8 mouse cellular contexts compared by ENCODE assay signal in genomic region chr8:66496998-66497577, GRCm38 (mm10). TPM values are rescaled to one million over a fixed set of nuclear protein-coding genes. Genes with fewer than 3 reads are reported as not detected.
A peak's percentile ranks its signal among the peaks of the same experiment; 100 is the strongest.
DNase-seq lines count a peak whose midpoint lies in the region; ATAC-seq and TF ChIP-seq lines count a peak whose summit lies in the region.

No protein-coding gene starts in this region.

- 34% methylated on average over 4 of the region's 4 CpGs for WGBS in intestine, postnatal 0 days
- 42% methylated on average over 4 of the region's 4 CpGs for WGBS in lung, embryonic 14.5 days

- TF ChIP-seq CTCF in intestine, postnatal 0 days (IDR thresholded peaks at IDR 0.05; ENCODE audit: low read depth): peak; percentile 81
- TF ChIP-seq CTCF in lung, embryonic 14.5 days (IDR thresholded peaks at IDR 0.05; ENCODE audit: low read depth): peak; percentile 72

- no peaks in the 10 kb centered on the region for H3K9me3 ChIP-seq in intestine, postnatal 0 days (ENCODE audit: control insufficient read depth)
- H3K9me3 ChIP-seq in lung, embryonic 14.5 days (ENCODE audit: low read depth, low read length): no peaks in the 10 kb centered on the region

- H3K4me1 ChIP-seq in intestine, postnatal 0 days (replicated peaks; ENCODE audit: control insufficient read depth, insufficient read depth, low read length): no peaks in the 10 kb centered on the region
- H3K4me1 ChIP-seq in lung, embryonic 14.5 days (ENCODE audit: insufficient read depth): no peaks in the 10 kb centered on the region

- no peaks in the 10 kb centered on the region for H3K36me3 ChIP-seq in intestine, postnatal 0 days (ENCODE audit: control insufficient read depth, insufficient read depth)
- no peaks in the 10 kb centered on the region for H3K36me3 ChIP-seq in lung, embryonic 14.5 days (ENCODE audit: insufficient read depth)

- H3K27me3 ChIP-seq in intestine, postnatal 0 days (replicated peaks; ENCODE audit: control insufficient read depth, insufficient read depth, low read length): no peaks in the 10 kb centered on the region
- no peaks in the 10 kb centered on the region for H3K27me3 ChIP-seq in lung, embryonic 14.5 days (ENCODE audit: insufficient read depth, low read length)

- DNase-seq in right cerebral cortex, adult 18-20 months: peak; percentile 51
- DNase-seq in right cerebral cortex, postnatal 36 days (ENCODE audit: low spot score in 2 of 2): no peak
- DNase-seq in ZHBTc4 (ENCODE audit: low read depth, low spot score): peak; percentile 63
- peak; percentile 43 for DNase-seq in embryo, embryonic 9.5 days (ENCODE audit: extremely low spot score)
- DNase-seq in lung, embryonic 14.5 days: peak; percentile 85
- peak; percentile 57 to 67 for DNase-seq in right cerebral cortex, adult 2 months (ENCODE audit: low spot score in 2 of 2)

- ATAC-seq in intestine, postnatal 0 days: no peak
- peak; percentile 24; the same call in 1 of the 2 replicates for ATAC-seq in lung, embryonic 14.5 days (ENCODE audit: insufficient read depth)
- ATAC-seq in erythroblast, adult 5-6 weeks (replicated peaks; ENCODE audit: low FRiP score, poor library complexity, severe bottlenecking): no peak

- H3K4me3 ChIP-seq in intestine, postnatal 0 days (ENCODE audit: low read depth, low read length): no peak overlapping the region
- no peak overlapping the region for H3K4me3 ChIP-seq in lung, embryonic 14.5 days (ENCODE audit: low read depth, low read length)

- no peak overlapping the region for H3K27ac ChIP-seq in intestine, postnatal 0 days (ENCODE audit: low read depth, low read length)
- H3K27ac ChIP-seq in lung, embryonic 14.5 days (ENCODE audit: low read depth): no peak overlapping the region

- H3K4me2 ChIP-seq in intestine, postnatal 0 days (replicated peaks; ENCODE audit: low read depth): no peak overlapping the region
- no peak overlapping the region for H3K4me2 ChIP-seq in lung, embryonic 14.5 days

- H3K9ac ChIP-seq in intestine, postnatal 0 days (ENCODE audit: low read depth, low read length): no peak overlapping the region
- H3K9ac ChIP-seq in lung, embryonic 14.5 days: no peak overlapping the region

RNA-seq across cellular contexts. Expression of gene Tma16, which starts 10.8 kb away (rescaled TPM):
- 3.6 and 4.2 TPM in 2 replicates for polyA plus RNA-seq in intestine, postnatal 0 days (2015; fragmentation: Nextera tagmentation; extraction: Ambion mirVana)
- 13.9 and 14.5 TPM in 2 replicates for polyA plus RNA-seq in lung, embryonic 14.5 days (2014; fragmentation: Nextera tagmentation; extraction: Ambion mirVana)
- total RNA-seq in erythroblast, adult 5-6 weeks (2015; ENCODE audit: low replicate concordance): 4.6 and 8.6 TPM in 2 replicates
- total RNA-seq in erythroblast, adult 5-6 weeks (2017; ENCODE audit: low replicate concordance): 4.9 and 9.4 TPM in 2 replicates

RNA-seq across cellular contexts. Expression of gene Tktl2, which starts 14.5 kb away (rescaled TPM):
- not detected in 2 replicates for polyA plus RNA-seq in intestine, postnatal 0 days (2015; fragmentation: Nextera tagmentation; extraction: Ambion mirVana)
- polyA plus RNA-seq in lung, embryonic 14.5 days (2014; fragmentation: Nextera tagmentation; extraction: Ambion mirVana): not detected in 2 replicates
- total RNA-seq in erythroblast, adult 5-6 weeks (2015; ENCODE audit: low replicate concordance): not detected in 2 replicates
- 0.56 TPM in 1 of 2 replicates, not detected in the other for total RNA-seq in erythroblast, adult 5-6 weeks (2017; ENCODE audit: low replicate concordance)

Comparison
In these comparisons a context has a peak if more than half of its experiments do, and no peak if none do; other contexts are left out.
1. DNase-seq: peak in right cerebral cortex, adult 18-20 months (single experiment), ZHBTc4 (single experiment), embryo, embryonic 9.5 days (single experiment), lung, embryonic 14.5 days (single experiment) and right cerebral cortex, adult 2 months (2 of 2); none in right cerebral cortex, postnatal 36 days (0 of 2).